Mouse (Mus musculus) urinary bladder, adult 18-20 months (tissue): ENCODE measurements at regions not wholly inside any gene's neighbourhood (a gene's known extent, or its start where the extent isn't known, plus 50 kb on each side); places are given as distances from the start of the nearest gene placed in this dataset.
A peak's percentile ranks its signal among the peaks of the same experiment; 100 is the strongest.

Source experiments
- DNase-seq, 2 experiments: peaks; one replicate each; pipeline ENCODE4 v3.0.0; 2022; ENCODE audit warnings: low spot score in 2 of 2, mixed read lengths in 2 of 2

DNA sequence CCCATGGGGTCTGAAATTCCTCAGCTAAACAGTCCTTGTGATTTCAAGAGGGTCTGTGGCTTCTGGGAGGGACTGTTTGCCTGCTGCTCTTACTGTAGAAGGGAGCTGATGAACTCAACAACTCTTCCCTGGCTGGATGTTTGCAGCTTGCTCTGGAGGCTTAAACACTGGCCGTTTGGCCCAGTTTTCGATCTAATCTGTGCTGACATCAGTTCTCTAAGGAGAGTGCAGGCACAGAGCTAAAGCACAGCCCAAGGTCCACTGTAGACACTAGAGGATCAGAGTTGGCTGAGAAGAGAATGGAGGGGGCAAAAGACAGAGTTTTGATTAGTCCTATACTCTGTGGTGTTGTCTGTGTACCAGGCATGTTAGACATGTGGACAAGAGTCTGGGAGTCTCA is 490.1 kb downstream of the Nedd1 start:
- DNase-seq, result peak in 1 of 2 experiments; percentile 1

DNA sequence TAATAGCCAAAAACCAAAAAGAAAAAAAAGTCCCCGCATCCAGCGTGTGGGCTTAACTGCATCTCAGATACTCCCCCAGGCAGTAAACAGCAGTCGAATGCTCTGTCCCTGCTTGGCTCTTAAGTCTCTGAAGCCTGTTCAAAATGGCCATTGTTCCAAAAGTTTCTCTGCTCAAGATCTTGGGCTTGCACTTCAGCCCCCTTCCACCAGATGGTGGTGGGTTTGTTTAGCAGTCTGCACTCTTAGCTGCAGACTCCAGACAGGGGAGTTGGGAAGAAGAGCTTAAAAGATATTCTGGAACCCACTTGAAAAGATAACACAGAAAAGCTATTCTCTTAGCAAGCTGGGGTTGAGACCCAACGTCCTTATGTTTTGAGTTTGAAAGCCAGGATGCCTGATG is 496.4 kb downstream of the Nedd1 start:
- no peak for DNase-seq

DNA sequence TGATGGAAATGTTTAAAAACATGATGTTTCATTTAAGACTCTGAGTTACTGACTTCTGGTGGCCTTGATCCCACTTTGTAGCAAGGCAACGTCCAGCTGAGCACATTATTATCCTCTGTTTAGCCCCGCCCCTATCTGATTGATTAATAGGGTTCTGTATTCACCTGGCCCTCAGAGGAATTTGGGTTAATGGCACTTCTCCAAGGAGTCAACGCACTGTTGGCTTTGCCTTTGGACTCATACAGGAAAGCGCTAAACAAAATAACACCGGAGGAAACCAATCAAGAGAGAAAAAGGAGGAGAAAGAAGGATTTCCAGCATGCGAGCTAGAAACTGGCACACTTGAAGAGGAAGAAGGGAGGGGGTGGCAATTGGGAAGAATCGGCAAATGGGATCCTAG is 497.1 kb downstream of the Nedd1 start:
- DNase-seq, result no peak

DNA sequence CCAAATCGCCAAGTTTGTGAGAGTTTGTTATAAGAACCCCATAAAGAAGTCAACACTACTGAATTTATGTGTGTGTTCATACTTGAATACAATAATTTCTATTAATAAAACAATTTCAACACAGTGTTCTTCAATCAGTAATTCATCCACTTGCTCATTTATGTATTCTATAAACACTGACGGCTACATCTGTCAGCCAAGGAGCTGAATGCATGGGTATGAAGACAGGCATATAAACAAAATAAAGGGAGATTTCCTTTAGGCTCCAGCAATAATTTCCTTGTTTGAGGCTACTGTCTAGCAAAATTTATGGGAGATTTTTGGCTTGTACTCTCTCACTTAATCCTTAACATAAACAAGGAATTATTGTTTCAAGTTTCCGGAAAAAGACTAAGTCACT is 502.9 kb downstream of the Nedd1 start:
- DNase-seq, result no peak

DNA sequence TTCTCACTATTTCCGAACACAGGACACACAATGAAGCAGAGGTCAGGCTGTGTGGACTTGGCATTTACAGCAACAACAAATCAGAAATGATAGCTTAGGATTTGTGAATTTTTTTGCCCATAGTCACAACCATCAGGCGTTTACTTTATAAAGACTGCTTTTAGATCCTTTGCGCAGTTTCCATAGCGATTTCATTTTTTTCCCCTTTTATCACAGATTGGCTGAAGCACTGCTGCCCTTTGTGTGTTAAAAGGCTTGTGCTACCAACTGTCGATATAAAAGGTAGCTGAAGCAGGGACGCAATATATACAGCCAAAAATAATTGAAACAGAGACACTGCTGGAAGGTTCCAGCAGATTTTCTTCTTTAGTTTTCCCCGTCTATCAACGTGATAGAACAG is 551.4 kb downstream of the Nedd1 start:
- no peak for DNase-seq

DNA sequence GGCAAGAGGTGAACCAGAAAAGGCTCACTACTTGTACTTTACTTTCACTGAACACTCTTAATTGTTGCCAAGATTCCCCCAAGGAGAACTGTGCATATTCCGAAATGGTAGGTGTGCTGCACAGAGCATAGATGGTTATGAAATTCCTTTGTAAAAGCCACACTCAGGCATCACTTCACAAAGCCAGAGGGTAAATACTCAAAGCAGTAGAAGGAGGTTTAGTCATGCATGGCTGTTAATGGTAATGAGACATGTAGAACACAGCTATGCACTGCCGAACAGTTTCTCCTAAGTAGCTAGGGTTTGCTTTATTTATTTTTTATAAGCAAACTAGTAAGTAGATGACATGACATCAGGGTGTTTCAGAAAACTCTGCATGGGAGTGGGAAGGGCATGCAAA is 556.2 kb downstream of the Nedd1 start:
- no peak for DNase-seq

DNA sequence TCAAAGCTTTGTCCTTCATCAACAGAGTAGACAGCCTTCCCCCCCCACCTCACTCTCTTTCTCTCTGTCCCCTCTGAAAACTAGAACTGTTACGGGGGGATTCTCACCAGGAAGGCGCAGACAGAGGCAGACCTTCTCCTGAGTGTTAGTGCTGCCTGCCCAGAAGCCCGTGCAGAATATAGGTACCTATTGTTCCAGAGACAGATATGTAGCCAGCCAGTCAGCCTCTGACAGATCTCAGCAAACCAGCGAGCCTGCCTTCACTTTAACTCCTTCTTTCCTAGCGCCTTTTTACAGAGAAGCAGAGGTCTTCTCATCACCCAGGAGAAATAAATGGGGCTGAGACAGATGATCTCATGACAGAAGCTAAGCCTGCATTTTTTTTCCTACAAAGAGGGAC is 557.2 kb downstream of the Nedd1 start:
- no peak for DNase-seq

DNA sequence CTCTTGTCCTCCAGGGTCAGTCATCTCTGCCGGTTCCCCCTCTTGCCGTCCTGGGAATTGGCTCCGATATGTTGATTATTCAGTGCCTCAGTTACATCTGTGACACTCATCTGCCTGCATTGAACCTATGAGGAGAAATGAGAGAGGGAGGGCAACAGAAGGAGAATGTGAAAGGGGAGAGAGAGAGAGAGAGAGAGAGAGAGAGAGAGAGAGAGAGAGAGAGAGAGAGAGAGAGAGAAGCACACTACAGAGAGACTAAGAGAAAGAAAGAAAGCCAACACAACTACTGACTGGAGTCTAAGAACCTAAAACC is 557.6 kb downstream of the Nedd1 start:
- no peak for DNase-seq

DNA sequence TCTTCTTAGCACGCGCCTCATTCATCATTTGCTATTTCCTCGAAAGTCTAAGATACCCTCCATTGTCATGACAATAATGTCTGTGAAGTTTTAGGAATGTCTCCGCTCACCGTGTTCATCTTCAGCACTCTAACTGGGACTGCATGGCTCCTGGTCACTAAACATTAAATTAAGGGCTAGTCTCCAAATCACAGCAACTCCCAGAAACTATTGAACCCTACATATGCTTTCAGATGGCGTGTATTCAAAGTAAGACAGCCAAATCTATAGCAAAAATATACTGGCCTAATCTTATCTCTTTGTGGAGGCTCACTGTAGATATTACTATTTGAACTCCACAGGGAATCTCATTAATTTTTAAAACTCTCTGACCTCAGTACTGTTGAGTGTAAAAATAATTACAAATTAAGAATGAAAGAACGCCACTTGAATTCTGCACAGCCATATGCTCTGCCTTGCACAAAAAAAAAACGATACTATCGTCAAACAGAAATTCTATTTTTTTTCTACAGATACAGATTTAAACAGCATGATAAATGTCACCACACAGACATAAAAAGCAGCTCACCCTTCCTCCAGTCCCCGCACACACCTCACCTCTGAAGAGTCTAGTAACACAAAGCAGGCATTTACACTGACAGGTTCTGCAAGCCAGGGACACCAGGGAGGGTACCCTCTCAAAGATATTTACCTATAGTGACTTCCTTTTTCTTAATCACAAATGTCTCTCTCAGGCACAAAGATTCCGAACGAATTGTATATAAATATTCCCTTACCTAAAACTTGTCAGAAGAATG is 558.2 kb downstream of the Nedd1 start:
- no peak for DNase-seq

DNA sequence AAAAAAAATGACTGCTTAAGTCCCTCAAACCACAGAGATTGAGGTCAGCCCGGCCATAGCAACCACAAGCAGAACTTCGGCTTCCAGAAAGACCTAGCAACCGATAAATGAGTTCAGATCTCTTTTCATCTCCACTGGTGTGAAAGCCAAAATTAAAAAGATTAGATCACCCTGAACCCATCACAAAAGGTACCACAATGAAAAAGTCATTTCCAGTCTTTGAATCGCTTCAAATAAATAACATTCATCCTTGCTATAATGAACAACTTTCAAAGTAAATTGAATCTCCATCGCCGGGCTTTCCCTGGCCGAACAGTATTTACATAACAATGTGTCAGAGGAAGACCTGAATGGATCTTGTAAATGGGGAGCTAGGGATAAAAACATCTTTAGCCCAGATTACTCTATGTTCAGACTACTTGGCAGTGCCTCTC is 559.1 kb downstream of the Nedd1 start:
- DNase-seq, result no peak

DNA sequence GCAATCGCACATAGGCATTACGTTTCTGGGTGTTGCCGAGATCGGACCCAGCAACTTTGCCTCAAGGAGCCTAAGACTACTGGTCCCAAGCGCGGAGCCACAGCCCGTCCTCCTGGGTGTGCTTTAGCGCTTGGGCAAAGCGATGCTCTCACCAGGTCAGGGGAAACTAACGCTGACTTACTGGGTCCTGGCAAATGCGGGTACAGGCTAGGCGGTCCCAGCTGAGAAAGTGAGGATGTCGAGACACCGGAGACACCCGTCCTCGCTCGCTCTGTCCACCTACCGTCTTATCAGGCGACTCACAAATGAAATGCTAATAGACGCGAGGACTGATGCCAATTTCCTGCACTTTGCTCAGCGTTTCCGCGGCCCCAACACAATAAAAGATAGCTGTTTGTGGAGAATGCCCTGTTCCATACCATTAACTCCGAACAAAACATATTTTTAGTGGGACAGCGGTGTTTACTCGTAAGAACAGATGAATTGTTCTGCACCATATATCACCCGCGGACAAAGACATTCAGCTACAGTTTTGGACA is 559.7 kb downstream of the Nedd1 start:
- DNase-seq, result peak in 1 of 2 experiments; percentile 22

DNA sequence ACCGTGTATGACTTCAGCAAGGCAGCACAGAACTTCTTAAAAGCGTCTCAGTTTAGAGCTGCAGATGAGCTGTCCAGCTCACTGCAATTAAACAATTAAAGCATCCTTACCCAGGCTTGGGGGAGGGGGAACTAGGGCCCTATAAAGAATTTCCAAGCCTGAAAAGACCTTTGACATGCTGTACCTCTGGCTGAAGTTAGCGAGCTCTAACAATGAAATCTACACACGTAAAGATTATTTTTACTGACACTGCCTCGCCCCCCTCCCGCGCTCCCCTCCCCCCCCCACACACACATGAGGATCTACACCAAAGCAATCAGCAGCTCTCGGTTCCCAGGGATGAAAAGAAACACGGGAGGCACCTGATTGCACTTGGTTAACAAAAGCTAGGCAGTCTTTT is 560.7 kb downstream of the Nedd1 start:
- no peak for DNase-seq

DNA sequence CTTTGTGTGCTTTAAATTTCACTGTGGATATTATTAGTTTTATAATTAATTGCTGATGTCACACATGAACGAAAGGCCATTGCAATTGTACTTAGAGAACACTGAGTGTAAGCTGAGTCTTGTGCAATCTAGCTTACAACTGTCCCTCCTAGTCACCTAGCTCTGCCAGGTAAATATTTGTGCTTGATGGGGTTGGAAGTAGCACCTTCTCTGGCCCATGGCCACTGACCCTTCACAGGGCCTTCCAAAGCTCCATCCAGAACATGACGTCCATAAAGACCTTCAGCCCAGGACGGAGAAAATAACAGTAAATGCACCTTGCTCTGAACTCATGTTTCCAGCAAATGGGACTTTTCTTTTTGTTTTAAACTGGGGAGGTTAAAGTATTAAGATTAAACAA is 576.0 kb downstream of the Nedd1 start:
- DNase-seq, result no peak

DNA sequence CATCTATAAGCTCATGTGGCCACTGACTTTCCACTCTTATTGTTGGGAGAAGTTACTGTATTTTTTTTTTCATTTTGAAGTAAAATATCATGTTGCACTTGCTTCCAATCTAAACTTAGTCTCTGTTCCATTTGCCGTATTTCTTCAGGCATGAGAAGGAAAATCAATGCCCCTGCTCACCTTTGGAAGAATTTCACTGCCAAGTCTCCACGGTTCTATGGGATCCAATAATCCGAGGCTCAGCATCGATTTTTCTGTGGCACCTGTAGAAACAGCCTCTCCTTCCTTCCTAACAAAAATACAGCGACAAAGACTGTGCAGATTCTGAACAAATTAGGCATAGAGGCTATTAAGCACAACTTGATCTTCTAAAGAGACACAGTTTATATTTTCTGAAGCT is 586.7 kb downstream of the Nedd1 start:
- no peak for DNase-seq

DNA sequence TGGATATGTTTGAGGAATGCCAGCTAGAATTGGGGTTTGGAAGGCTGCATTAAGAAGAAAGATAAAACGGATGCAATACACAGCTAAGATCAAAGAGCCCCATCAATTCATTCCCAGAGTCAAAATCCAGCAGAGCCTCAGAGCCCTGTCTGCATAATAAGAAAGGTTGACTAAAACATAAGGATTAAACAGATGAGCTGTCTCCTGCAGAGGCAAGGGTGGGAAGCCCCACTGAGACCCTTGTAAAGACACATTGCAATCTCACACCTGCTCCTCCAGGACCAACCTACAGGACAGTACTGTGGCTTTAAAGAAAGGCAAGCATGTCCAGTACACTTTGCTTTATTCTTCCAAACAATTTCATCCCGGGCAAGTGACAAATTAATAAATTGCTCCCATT is 609.4 kb downstream of the Nedd1 start:
- DNase-seq, result no peak

DNA sequence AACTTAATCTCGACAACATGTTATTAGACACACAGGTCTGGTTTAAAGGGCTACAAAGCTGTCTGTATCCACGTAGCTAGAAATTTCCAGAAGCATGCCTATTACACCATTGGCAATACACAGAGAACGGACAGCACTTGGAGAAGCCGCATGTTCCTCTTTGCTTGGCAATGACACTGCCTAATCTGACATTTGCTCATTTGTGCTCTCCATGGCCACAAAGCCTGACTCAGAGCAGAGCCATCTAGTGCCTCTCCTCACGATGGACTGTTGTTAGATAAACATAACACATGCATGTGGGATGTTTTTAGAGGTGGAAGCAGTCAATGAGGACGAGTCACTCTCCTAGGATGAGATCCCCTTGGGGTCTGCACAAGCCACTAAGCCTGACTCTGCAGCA is 615.9 kb downstream of the Nedd1 start:
- DNase-seq, result no peak

DNA sequence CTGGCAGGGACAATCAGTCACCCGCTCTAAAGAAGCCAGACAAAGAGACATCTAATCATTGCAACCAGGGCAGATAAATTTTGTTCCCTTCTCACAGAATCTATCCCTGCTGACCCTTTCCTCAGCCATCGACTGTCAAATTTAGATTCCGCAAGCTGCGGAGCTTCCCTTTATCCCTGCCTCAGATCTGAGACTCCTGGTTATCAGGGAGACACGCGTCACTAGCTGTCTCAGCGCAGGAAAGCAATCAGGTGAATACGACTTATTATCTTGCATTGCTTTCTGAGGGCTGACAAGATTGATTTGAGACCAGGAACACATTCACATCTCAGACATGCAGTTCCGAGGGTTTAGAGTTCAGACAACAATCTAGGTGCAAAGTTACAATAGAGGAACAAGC is 618.3 kb downstream of the Nedd1 start:
- DNase-seq, result no peak

DNA sequence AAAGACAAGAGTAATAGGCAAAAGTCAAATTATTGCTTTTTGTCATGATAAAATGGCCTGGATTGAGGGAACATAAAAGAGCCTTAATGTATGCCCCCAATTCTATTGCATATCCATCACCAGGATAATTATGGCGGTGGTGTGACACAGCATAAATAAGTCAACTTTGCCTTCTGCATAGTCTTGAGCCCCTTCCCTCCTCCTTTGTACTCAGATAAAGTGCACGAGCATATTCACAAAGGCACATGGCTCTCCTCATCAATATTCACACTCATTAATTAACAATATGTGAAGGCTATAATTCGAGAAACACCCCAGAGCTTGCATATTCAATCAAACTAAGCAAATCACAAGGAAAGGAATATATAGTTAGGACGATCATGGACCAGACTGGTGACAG is 619.5 kb downstream of the Nedd1 start:
- no peak for DNase-seq

DNA sequence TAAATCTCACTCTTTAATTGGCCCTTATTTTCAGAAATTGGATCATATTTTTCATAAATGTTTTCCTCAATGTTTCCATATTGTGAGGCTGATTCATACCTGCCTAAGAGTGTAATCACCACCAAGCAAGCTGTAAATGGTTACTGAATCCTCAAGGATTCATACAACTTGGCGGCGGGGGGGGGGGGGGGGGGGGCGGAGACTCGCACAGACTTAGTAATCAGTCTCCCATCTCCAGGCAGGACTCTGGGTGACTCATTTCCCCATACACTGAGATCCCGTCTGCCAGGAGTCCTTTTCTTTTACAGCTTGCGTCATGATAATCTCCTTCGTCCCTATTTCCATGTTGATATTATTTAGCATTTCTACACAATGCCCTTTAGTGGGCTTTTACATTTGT is 624.7 kb downstream of the Nedd1 start:
- DNase-seq, result no peak

DNA sequence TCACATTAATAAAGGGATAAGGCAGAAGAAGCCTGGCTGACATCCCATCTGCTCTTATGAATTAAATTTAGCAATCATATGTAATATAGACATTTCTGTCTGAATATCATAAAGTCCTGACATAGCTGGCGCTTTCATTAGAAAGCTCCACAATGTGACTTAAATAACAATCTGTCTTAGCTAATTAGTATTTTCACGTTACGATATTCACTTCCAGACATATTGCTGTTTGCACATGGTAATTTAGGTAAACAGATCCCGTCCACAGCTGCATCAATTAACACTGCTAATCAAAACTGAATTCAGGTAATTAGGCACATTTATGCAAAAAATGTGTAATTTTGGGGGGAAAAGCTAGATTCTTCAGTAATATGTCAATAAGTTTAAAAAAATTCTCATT is 625.1 kb downstream of the Nedd1 start:
- no peak for DNase-seq

DNA sequence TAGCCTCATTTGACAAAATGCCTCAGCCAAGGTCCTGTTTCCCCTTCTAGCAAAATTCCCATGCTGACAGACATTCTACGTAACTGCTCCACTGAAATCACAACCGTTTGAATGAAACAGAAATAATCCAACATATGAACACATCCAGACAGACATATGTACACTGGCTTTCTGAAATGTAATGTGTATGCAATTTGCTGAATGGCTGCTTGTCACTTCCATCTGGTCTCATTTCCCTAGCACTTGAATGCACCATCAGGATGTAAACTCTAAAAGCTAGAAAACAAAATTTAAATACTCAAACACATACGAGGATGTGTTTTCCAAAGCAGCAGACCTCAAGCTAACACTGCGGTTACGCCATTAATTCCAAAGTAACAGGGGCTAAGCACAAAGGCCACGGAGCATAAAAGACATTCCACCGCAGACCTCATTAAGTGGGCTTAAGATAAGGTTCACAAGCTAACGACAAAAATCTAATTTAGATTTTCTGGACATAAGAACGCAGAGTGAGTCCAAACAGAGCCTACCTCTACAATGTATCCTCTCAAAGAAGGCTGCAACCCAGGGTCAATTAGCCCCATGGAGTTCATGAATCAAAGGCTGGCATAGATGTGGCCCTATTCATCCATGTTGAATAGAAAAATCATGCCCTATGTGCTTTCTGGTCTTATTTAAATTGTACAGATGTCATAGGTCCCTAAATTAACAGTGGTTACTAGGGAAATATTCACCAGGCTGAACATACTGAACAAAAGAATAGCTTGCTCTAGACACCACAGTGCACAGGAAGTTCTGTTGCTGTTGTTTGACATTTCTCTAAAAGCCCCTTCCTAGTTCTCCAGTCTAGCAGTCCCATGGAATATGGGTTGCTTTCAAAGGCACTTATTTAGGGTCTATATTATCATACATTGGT is 630.5 kb downstream of the Nedd1 start:
- DNase-seq, result no peak

DNA sequence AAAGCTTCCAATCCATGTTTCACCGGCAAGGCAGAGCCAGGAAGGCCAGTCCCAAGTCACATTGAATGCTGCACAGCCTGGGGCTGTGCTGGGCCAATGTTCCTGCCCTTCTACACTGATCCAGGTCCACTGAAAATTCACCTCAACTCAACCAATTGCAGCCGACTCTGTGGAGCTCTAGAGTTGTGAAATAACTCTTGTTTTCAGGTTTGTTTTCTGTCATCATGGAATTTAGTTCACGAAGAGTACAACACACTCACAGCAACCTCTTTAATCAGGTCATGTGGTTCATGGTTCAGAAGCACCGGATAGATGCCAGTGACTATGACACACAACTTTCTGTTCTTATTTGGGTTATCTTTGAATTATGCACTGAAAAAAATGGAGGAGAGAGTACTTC is 640.1 kb downstream of the Nedd1 start:
- DNase-seq, result no peak

DNA sequence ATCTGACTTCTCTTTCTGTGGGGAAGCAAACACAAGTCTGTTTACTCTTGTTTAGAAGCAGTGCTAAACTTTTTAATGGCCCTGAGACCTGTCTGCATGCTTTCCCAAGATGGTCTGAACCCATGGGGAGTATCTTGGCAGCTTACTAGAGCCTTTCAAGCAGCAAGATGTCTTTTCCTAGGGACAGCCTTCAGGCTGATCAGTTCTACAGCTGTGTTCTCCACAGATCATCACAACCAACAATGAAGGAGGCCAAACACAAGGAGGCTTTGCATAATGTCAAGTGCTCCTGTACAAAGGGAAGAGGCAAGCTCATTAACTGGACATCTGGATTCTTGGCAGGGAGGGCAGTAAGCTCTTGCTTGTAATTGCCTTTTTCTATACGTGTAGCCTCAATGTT is 641.0 kb downstream of the Nedd1 start:
- no peak for DNase-seq
